8 mouse cellular contexts compared by ENCODE assay signal in genomic region chr5:77094510-77095491, GRCm38 (mm10). TPM values are rescaled to one million over a fixed set of nuclear protein-coding genes. Genes with fewer than 3 reads are reported as not detected.
DNase-seq lines count a peak whose midpoint lies in the region; ATAC-seq lines count a peak whose summit lies in the region.

No protein-coding gene starts in this region.

- intact Hi-C loops in left cerebral cortex, postnatal 4 days (cut with DNase I), result no loop called here

- ATAC-seq in inflammation-experienced regulatory T-cells, adult 6 months, result peak; percentile 77

- peak; percentile 72 for DNase-seq in adrenal gland, adult 18-20 months (ENCODE audit: low spot score in 2 of 2)
- peak; percentile 66 for DNase-seq in embryo, embryonic 10 days (ENCODE audit: low spot score)
- peak; percentile 72 for DNase-seq in gastrocnemius, postnatal 25 days
- DNase-seq in left cerebral cortex, postnatal 4 days, result peak; percentile 70
- DNase-seq in mesoderm, embryonic 11.5 days (ENCODE audit: low read depth, low spot score), result peak; percentile 45
- peak; percentile 59 for DNase-seq in right cerebral cortex, postnatal 25 days
- peak; percentile 60 to 78 for DNase-seq in urinary bladder, postnatal 36 days (ENCODE audit: low spot score in 2 of 2)

RNA-seq across cellular contexts. Expression of gene Hopx, which starts 20.1 kb away (rescaled TPM):
- 1 to 10 TPM; 2.4 to 3.3 TPM for total RNA-seq in adrenal gland, adult 18-20 months (2021)
- 1 to 10 TPM; 3.4 to 5.7 TPM for total RNA-seq in gastrocnemius, postnatal 25 days (2021)
- 10 to 100 TPM; 13.8 to 24.5 (median 15.9) TPM for polyA plus RNA-seq in inflammation-experienced regulatory T-cells, adult 6 months (2017; shearing (Covaris generic))
- total RNA-seq in left cerebral cortex, postnatal 4 days (2021), result 10 to 100 TPM; 11.1 to 13.7 TPM

Comparison
In these comparisons a context has a peak if more than half of its experiments do, and no peak if none do; other contexts are left out.
1. Peak in every context shown above with its lines: DNase-seq and ATAC-seq.